Mouse (Mus musculus) brain, embryonic 14.5 days (tissue): Measurements from ENCODE around the gene Spdye4b.

ENCODE experiments used
- CTCF ChIP-seq: fragments of 200-500 bp; IDR thresholded peaks from 2 replicates; pipeline ENCODE4 v1.5.1; 2012; ENCODE audit warnings: inconsistent platforms, mild to moderate bottlenecking, moderate library complexity, borderline replicate concordance; ENCODE audit not compliant: insufficient read depth, insufficient read length; ENCODE audit errors: extremely low read depth
- POLR2A ChIP-seq: fragments of 200-500 bp; IDR thresholded peaks from 2 replicates; pipeline ENCODE4 v1.6.1; 2012; ENCODE audit warnings: mild to moderate bottlenecking, inconsistent platforms, borderline replicate concordance; ENCODE audit not compliant: poor library complexity, insufficient read depth, insufficient read length, severe bottlenecking; ENCODE audit errors: extremely low read depth

DNA sequence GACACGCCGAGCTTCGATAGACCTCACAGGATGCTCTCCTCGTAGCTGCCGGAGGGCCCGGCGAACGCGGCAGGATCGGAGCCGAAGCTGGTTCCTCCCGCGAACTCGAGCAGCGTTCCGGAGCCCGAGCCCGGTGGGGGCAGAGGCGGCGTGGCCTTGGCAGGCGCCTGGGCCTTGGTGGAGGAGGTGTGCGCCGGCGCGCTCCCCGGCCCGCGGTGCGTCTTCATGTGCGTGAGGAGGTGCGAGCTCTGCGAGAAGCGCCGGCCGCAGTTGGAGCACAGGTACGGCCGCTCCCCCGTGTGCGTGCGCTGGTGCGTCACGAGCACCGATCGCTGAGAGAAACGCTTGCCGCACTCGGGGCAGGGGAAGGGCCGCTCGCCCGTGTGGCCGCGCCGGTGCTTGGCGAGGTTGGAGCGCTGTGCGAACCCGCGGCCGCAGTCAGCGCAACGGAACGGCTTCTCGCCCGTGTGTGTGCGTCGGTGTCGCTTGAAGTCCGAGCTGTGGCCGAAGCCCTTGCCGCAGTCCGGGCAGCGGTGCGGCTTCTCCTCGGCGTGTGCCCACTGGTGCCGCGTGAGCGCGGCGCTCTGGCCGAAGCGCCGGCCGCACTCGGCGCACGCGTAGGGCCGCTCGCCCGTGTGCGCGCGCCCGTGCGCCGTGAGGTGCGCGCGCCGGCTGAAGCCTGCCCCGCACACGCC is 72.5 kb downstream of the Spdye4b start:
- TF ChIP-seq POLR2A (no peak), CTCF (no peak)
